Mouse (Mus musculus) megakaryocyte, adult 5-6 weeks (primary cell): ENCODE results near the gene Srpk1. TPM values are rescaled to one million over a fixed set of nuclear protein-coding genes. Genes with fewer than 3 reads are reported as not detected.

Experiments
- ATAC-seq: 2 replicates; pipeline ENCODE4 v1.8.0; 2016; ENCODE audit warnings: mild to moderate bottlenecking, inconsistent platforms; ENCODE audit not compliant: poor library complexity, severe bottlenecking
- total RNA-seq, 2 experiments: library from RNA; stranded (forward) in 1 of 2; stranded (reverse) in 1 of 2; fragments of 153-499, 151-499 nt in 1 of 2; fragments of 221-1000, 200-1000 nt in 1 of 2; gene quantifications; 2 replicates each; pipeline versions ENCODE4 v1.2.3 to v1.2.4; 2015 to 2017

The Srpk1 gene
- total RNA-seq, 2 experiments from 2014 or later: 53.0 to 66.9 TPM

GRCm38 (mm10) chr17:28617636-28618035, 4.9 kb downstream of the Srpk1 start:
- ATAC-seq: no peak

GRCm38 (mm10) chr17:28615332-28615731, 7.2 kb downstream of the Srpk1 start:
- no peak for ATAC-seq

- no peak for ATAC-seq
Observed at GRCm38 (mm10) chr17:28613096-28613495, 9.4 kb downstream of the Srpk1 start.

GRCm38 (mm10) chr17:28612603-28613002, 9.9 kb downstream of the Srpk1 start:
- ATAC-seq: peak; percentile 51

- no peak for ATAC-seq
Observed at GRCm38 (mm10) chr17:28609543-28609942, 13.0 kb downstream of the Srpk1 start.

- ATAC-seq: no peak
Observed at GRCm38 (mm10) chr17:28601557-28602250, 20.8 kb downstream of the Srpk1 start.

GRCm38 (mm10) chr17:28600780-28601179, 21.7 kb downstream of the Srpk1 start:
- ATAC-seq: no peak

GRCm38 (mm10) chr17:28593965-28594364, 28.5 kb downstream of the Srpk1 start:
- peak; percentile 49 for ATAC-seq

- peak; percentile 83 for ATAC-seq
Observed at GRCm38 (mm10) chr17:28592998-28593397, 29.5 kb downstream of the Srpk1 start.

- ATAC-seq: no peak
Observed at GRCm38 (mm10) chr17:28591476-28591875, 31.0 kb downstream of the Srpk1 start.

- ATAC-seq: no peak
Observed at GRCm38 (mm10) chr17:28590596-28590995, 31.9 kb downstream of the Srpk1 start.

- no peak for ATAC-seq
Observed at GRCm38 (mm10) chr17:28588591-28588990, 33.9 kb downstream of the Srpk1 start.

- ATAC-seq: no peak
Observed at GRCm38 (mm10) chr17:28586509-28586908, 36.0 kb downstream of the Srpk1 start.

- no peak for ATAC-seq
Observed at GRCm38 (mm10) chr17:28581056-28581455, 41.5 kb downstream of the Srpk1 start.

- peak; percentile 59 for ATAC-seq
Observed at GRCm38 (mm10) chr17:28580396-28580795, 42.1 kb downstream of the Srpk1 start.

GRCm38 (mm10) chr17:28575244-28576125, 47.0 kb downstream of the Srpk1 start, which contains the start of gene Lhfpl5:
Gene Lhfpl5 (plus strand): TSS chr17:28575641.
- ATAC-seq: peak; percentile 52; the same call in 1 of the 2 replicates

- no peak for ATAC-seq
Observed at GRCm38 (mm10) chr17:28572941-28573340, 49.6 kb downstream of the Srpk1 start.

GRCm38 (mm10) chr17:28572521-28572920, 50.0 kb downstream of the Srpk1 start:
- ATAC-seq: no peak

- no peak for ATAC-seq
Observed at GRCm38 (mm10) chr17:28571868-28572267, 50.6 kb downstream of the Srpk1 start.

- ATAC-seq: no peak
Observed at GRCm38 (mm10) chr17:28567541-28567940, 55.0 kb downstream of the Srpk1 start.

GRCm38 (mm10) chr17:28565181-28565580, 57.3 kb downstream of the Srpk1 start:
- no peak for ATAC-seq

GRCm38 (mm10) chr17:28561613-28562012, 60.9 kb downstream of the Srpk1 start:
- ATAC-seq: no peak
